Mouse (Mus musculus): Measurements from ENCODE around the gene Psmb4.

DNA sequence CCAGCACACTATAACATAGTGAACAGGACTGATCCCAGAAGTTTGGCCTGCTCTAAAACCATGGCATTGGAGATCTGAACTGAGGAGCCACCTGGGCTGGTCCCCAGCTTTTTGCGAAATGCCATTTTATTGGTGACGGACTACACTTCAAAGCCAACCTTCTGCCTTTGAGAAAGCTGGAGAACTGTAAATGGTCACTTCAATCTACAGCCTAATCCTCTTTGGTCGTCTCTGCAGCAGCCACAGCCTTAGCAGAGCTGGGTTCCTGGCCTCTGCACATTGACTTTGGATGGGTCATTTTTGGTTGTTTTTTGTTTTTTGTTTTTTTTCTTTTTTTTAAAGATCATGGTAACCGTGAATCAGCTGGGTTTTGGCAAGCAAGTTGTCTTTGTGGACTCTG, 4.9 kb downstream of the Psmb4 start:
- TF ChIP-seq CTCF (IDR thresholded peaks at IDR 0.05; ENCODE audit: extremely low read depth, insufficient read depth, low read length), result no peak
- no peak for TF ChIP-seq POLR2A (IDR thresholded peaks at IDR 0.05; ENCODE audit: extremely low read depth, insufficient read depth, low read length)

Measured in cortical plate, adult 2 months (tissue).